Mouse (Mus musculus): ENCODE measurements around the gene Csf2rb2. TPM values are rescaled to one million over a fixed set of nuclear protein-coding genes. Genes with fewer than 3 reads are reported as not detected.
"Not testable (repeated sequence)": the region's sequence is repeated elsewhere in the genome, so short reads cannot be mapped to it uniquely, and the experiment has no call there.

The Csf2rb2 gene
- polyA plus RNA-seq, 1 experiment from 2014 or later: 0.18 TPM

DNA sequence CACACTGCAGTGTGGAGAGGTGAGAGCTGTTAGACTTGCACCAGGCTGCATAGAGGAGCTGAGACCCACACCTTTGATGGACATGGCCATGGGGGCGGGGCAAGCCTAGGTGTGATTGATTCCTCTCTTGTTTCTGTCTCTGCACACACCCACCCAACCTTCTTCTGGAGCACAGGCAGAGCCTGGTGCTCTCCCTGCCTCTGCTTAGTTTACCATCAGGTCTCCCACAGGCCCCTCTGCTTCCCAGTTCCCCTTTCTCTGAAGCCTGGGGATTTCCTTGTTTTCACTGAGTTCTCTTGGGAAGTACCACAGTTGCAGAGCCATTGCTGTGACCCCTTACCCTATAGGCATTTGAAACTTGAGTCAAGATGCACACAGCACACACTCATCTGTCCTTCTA, 7.0 kb downstream of the Csf2rb2 start:
- H3K27ac ChIP-seq (replicated peaks in 1 of 2; ENCODE audit: control insufficient read depth in 1 of 2, insufficient read depth in 1 of 2, low read depth in 2 of 2, low read length in 2 of 2): no peak overlapping the region

DNA sequence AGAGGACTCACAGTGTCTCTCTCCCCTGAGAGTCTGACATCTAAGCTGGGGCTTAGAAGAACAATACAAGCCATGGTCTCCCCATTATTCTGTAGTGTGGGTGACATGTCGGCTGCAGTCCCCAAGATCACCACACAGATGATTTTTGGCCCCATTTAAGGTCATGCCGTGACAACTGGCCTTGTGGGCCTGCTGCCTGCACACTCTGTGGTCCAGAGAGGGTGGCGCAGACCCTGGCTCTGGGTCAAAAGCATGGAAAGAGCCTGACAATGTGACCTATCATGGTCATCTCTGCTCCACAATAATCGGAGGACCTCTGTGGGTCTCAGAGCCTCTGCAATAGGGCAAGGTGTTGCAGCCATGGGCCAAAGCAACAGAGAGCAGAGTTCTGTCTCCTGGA, 11.8 kb downstream of the Csf2rb2 start:
- Histone ChIP-seq H3K36me3 (ENCODE audit: control insufficient read depth, insufficient read depth, low read length) (no peaks in the 10 kb centered on the region), H3K4me1 (ENCODE audit: control insufficient read depth in 2 of 2, insufficient read depth in 2 of 2, low read length in 2 of 2) (peaks cover 0 to 4% of the 10 kb centered on the region in 2 experiments; a peak in 2 of 4 replicates), H3K4me2 (ENCODE audit: low read length) (no peak overlapping the region), H3K9ac (ENCODE audit: low read length) (no peak overlapping the region), H3K27ac (replicated peaks in 1 of 2; ENCODE audit: control insufficient read depth in 1 of 2, insufficient read depth in 1 of 2, low read depth in 2 of 2, low read length in 2 of 2) (no peak overlapping the region), H3K9me3 (ENCODE audit: control insufficient read depth, low read length) (no peaks in the 10 kb centered on the region), H3K27me3 (ENCODE audit: control insufficient read depth, insufficient read depth, low read length) (no peaks in the 10 kb centered on the region), H3K4me3 (ENCODE audit: control insufficient read depth in 1 of 2, insufficient read depth in 1 of 2, low read depth in 1 of 2, low read length in 2 of 2) (no peak overlapping the region)
- ATAC-seq (ENCODE audit: insufficient number of reproducible peaks, insufficient read depth, low FRiP score, low read depth): no peak
- WGBS: 86% methylated on average over 4 of the region's 4 CpGs

More for the DNA sequence above, 7.0 kb downstream of the Csf2rb2 start:
- no peaks in the 10 kb centered on the region for H3K9me3 ChIP-seq (ENCODE audit: control insufficient read depth, low read length)
- H3K36me3 ChIP-seq (ENCODE audit: control insufficient read depth, insufficient read depth, low read length): no peaks in the 10 kb centered on the region
- no peak overlapping the region for H3K4me3 ChIP-seq (ENCODE audit: control insufficient read depth in 1 of 2, insufficient read depth in 1 of 2, low read depth in 1 of 2, low read length in 2 of 2)
- 83% methylated on average over 1 of the region's 1 CpGs for WGBS
- no peak overlapping the region for H3K4me2 ChIP-seq (ENCODE audit: low read length)
- no peak for ATAC-seq (ENCODE audit: insufficient number of reproducible peaks, insufficient read depth, low FRiP score, low read depth)
- no peaks in the 10 kb centered on the region for H3K27me3 ChIP-seq (ENCODE audit: control insufficient read depth, insufficient read depth, low read length)
- H3K9ac ChIP-seq (ENCODE audit: low read length): no peak overlapping the region
- H3K4me1 ChIP-seq (ENCODE audit: control insufficient read depth in 2 of 2, insufficient read depth in 2 of 2, low read length in 2 of 2): no peaks in the 10 kb centered on the region; a peak in 1 of 4 replicates

DNA sequence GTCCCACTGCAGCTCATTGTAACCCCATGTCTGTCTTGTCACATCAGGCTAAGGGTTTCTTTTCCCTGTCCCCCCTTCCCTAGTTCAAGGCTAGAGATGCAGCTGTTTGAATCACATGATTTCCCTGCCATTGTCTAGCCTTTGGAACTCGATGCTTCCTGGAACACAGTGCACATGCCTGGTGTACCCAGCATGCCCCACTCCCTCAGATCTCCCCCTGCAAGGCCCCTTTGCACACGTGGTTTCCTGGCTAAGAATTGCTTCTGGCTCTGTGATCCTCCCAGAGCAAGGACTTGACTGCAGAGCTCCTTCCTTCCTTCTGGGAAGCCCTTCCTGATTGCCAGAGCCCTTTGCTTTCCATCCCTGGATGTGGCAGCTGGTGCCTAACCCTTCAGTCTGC, 12.3 kb downstream of the Csf2rb2 start:
- H3K9me3 ChIP-seq (ENCODE audit: control insufficient read depth, low read length); H3K4me2 ChIP-seq (ENCODE audit: low read length); H3K4me1 ChIP-seq (ENCODE audit: control insufficient read depth in 2 of 2, insufficient read depth in 2 of 2, low read length in 2 of 2); H3K9ac ChIP-seq (ENCODE audit: low read length); H3K4me3 ChIP-seq (ENCODE audit: control insufficient read depth in 1 of 2, insufficient read depth in 1 of 2, low read depth in 1 of 2, low read length in 2 of 2); ATAC-seq (ENCODE audit: insufficient number of reproducible peaks, insufficient read depth, low FRiP score, low read depth); H3K36me3 ChIP-seq (ENCODE audit: control insufficient read depth, insufficient read depth, low read length); H3K27ac ChIP-seq (replicated peaks in 1 of 2; ENCODE audit: control insufficient read depth in 1 of 2, insufficient read depth in 1 of 2, low read depth in 2 of 2, low read length in 2 of 2); H3K27me3 ChIP-seq (ENCODE audit: control insufficient read depth, insufficient read depth, low read length): not testable (repeated sequence)
- WGBS: 5% methylated on average over 2 of the region's 2 CpGs

DNA sequence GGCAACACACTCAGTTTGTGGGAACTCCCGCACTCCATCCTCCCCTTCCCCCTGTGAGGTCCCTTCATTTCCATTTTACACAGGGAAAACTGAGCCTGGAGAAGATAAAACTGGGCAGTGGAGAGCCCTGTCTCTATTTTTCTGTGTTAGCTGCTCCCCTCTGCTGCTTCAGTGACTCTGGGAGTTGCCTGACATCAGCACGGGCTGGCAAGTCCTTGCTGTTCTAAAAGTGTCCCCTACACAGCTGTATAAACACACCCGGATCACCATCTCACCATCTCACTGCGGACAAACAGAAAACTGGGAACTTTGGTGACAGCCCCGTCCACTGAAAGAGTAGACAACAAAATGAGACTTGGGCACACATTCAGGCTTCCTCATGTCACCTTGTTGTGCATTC, 15.7 kb downstream of the Csf2rb2 start:
- not testable (repeated sequence) for ATAC-seq (ENCODE audit: insufficient number of reproducible peaks, insufficient read depth, low FRiP score, low read depth); H3K4me3 ChIP-seq (ENCODE audit: control insufficient read depth in 1 of 2, insufficient read depth in 1 of 2, low read depth in 1 of 2, low read length in 2 of 2); H3K4me2 ChIP-seq (ENCODE audit: low read length); H3K9ac ChIP-seq (ENCODE audit: low read length); H3K36me3 ChIP-seq (ENCODE audit: control insufficient read depth, insufficient read depth, low read length); H3K4me1 ChIP-seq (ENCODE audit: control insufficient read depth in 2 of 2, insufficient read depth in 2 of 2, low read length in 2 of 2); H3K27me3 ChIP-seq (ENCODE audit: control insufficient read depth, insufficient read depth, low read length); H3K9me3 ChIP-seq (ENCODE audit: control insufficient read depth, low read length); H3K27ac ChIP-seq (replicated peaks in 1 of 2; ENCODE audit: control insufficient read depth in 1 of 2, insufficient read depth in 1 of 2, low read depth in 2 of 2, low read length in 2 of 2)
- WGBS: 33% methylated on average over 4 of the region's 5 CpGs

DNA sequence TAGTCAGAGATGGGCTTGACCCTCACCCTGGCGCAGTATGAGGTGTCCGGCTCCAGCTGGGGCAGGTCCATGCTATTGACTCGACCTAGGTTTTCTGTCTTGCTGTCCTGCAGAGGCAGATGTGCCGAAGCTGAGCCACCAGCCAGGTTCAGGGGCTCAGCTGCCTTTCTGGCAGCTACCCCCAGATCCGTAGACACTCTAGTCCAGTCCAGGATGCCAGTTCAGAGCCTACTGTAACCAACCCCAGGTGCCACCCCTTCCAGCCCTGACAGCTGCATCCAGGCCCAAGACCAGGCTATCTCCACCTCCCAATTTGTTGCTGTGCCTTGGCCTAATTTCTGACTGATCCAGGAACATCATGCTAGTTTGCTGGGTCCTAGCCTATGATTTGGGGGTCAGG, 17.6 kb downstream of the Csf2rb2 start:
- 83% methylated on average over 5 of the region's 5 CpGs for WGBS
- Histone ChIP-seq H3K36me3 (ENCODE audit: control insufficient read depth, insufficient read depth, low read length) (no peaks in the 10 kb centered on the region), H3K4me2 (ENCODE audit: low read length) (no peak overlapping the region), H3K4me3 (ENCODE audit: control insufficient read depth in 1 of 2, insufficient read depth in 1 of 2, low read depth in 1 of 2, low read length in 2 of 2) (no peak overlapping the region), H3K9me3 (ENCODE audit: control insufficient read depth, low read length) (no peaks in the 10 kb centered on the region), H3K27ac (replicated peaks in 1 of 2; ENCODE audit: control insufficient read depth in 1 of 2, insufficient read depth in 1 of 2, low read depth in 2 of 2, low read length in 2 of 2) (no peak overlapping the region), H3K4me1 (ENCODE audit: control insufficient read depth in 2 of 2, insufficient read depth in 2 of 2, low read length in 2 of 2) (peaks cover 0 to 3% of the 10 kb centered on the region in 2 experiments; a peak in 2 of 4 replicates), H3K9ac (ENCODE audit: low read length) (no peak overlapping the region), H3K27me3 (ENCODE audit: control insufficient read depth, insufficient read depth, low read length) (no peaks in the 10 kb centered on the region)
- no peak for ATAC-seq (ENCODE audit: insufficient number of reproducible peaks, insufficient read depth, low FRiP score, low read depth)

DNA sequence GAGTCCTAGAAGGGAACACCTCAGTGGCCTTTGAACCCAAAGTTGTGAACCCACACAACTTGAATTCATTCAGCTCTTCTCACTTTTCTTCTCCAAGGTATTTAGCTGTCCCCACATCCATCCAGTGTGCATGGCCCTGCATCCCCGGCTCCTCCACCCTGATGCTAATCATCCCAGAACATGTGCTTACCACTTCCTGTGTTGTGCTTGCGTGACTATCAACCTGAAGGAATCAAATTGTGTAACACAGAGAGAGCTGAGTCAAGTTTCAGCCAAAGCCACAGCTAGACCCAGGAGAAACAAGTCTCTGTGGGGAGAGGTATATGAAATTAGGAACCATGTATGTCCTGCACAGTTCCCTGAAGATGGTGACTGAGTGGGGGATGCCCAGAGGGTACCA, 27.2 kb downstream of the Csf2rb2 start:
- H3K36me3 ChIP-seq (ENCODE audit: control insufficient read depth, insufficient read depth, low read length): no peaks in the 10 kb centered on the region
- WGBS: 55% methylated on average over 2 of the region's 2 CpGs
- no peaks in the 10 kb centered on the region for H3K27me3 ChIP-seq (ENCODE audit: control insufficient read depth, insufficient read depth, low read length)
- no peak overlapping the region for H3K9ac ChIP-seq (ENCODE audit: low read length)
- no peak overlapping the region for H3K27ac ChIP-seq (replicated peaks in 1 of 2; ENCODE audit: control insufficient read depth in 1 of 2, insufficient read depth in 1 of 2, low read depth in 2 of 2, low read length in 2 of 2)
- no peaks in the 10 kb centered on the region for H3K4me1 ChIP-seq (ENCODE audit: control insufficient read depth in 2 of 2, insufficient read depth in 2 of 2, low read length in 2 of 2)
- no peak for ATAC-seq (ENCODE audit: insufficient number of reproducible peaks, insufficient read depth, low FRiP score, low read depth)
- H3K4me2 ChIP-seq (ENCODE audit: low read length): no peak overlapping the region
- no peak overlapping the region for H3K4me3 ChIP-seq (ENCODE audit: control insufficient read depth in 1 of 2, insufficient read depth in 1 of 2, low read depth in 1 of 2, low read length in 2 of 2)
- no peaks in the 10 kb centered on the region for H3K9me3 ChIP-seq (ENCODE audit: control insufficient read depth, low read length)

- ATAC-seq (ENCODE audit: insufficient number of reproducible peaks, insufficient read depth, low FRiP score, low read depth): no peak
- peaks cover 4% of the 10 kb centered on the region; the same call in 1 of the 2 replicates for H3K9me3 ChIP-seq (ENCODE audit: control insufficient read depth, low read length)
- no peak overlapping the region for H3K9ac ChIP-seq (ENCODE audit: low read length)
- H3K4me2 ChIP-seq (ENCODE audit: low read length): no peak overlapping the region
- H3K4me1 ChIP-seq (ENCODE audit: control insufficient read depth in 2 of 2, insufficient read depth in 2 of 2, low read length in 2 of 2): peaks cover 0 to 6% of the 10 kb centered on the region in 2 experiments; a peak in 2 of 4 replicates
- no peak overlapping the region for H3K27ac ChIP-seq (replicated peaks in 1 of 2; ENCODE audit: control insufficient read depth in 1 of 2, insufficient read depth in 1 of 2, low read depth in 2 of 2, low read length in 2 of 2)
- no peaks in the 10 kb centered on the region for H3K27me3 ChIP-seq (ENCODE audit: control insufficient read depth, insufficient read depth, low read length)
- H3K4me3 ChIP-seq (ENCODE audit: control insufficient read depth in 1 of 2, insufficient read depth in 1 of 2, low read depth in 1 of 2, low read length in 2 of 2): no peak overlapping the region
- no peaks in the 10 kb centered on the region for H3K36me3 ChIP-seq (ENCODE audit: control insufficient read depth, insufficient read depth, low read length)
Observed at GRCm38 (mm10) chr15:78271208-78271607, 34.3 kb downstream of the Csf2rb2 start.

DNA sequence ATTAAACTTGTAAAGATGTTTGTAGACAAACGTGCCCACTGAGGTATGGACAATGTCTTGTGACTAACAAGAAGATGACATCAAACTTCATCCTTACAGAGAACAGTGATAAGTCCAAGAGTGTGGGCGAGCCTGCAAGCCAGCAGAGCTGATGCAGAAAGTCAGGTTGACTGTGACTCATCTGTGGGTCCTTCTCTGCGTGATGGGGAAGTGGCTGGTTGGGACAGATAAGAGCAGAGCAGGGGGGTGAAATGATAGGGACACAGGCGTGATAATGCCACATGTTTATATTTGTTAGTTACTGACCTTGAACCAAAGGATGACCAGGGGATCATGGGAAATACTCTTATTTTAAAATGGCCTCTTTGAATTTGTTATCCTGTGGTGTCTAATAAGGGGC, 37.7 kb downstream of the Csf2rb2 start:
- Histone ChIP-seq H3K36me3 (ENCODE audit: control insufficient read depth, insufficient read depth, low read length) (no peaks in the 10 kb centered on the region), H3K4me1 (ENCODE audit: control insufficient read depth in 2 of 2, insufficient read depth in 2 of 2, low read length in 2 of 2) (peaks cover 0 to 6% of the 10 kb centered on the region in 2 experiments; a peak in 2 of 4 replicates), H3K27me3 (ENCODE audit: control insufficient read depth, insufficient read depth, low read length) (no peaks in the 10 kb centered on the region), H3K9ac (ENCODE audit: low read length) (no peak overlapping the region), H3K4me3 (ENCODE audit: control insufficient read depth in 1 of 2, insufficient read depth in 1 of 2, low read depth in 1 of 2, low read length in 2 of 2) (no peak overlapping the region), H3K9me3 (ENCODE audit: control insufficient read depth, low read length) (peaks cover 4% of the 10 kb centered on the region; the same call in 1 of the 2 replicates), H3K4me2 (ENCODE audit: low read length) (no peak overlapping the region), H3K27ac (replicated peaks in 1 of 2; ENCODE audit: control insufficient read depth in 1 of 2, insufficient read depth in 1 of 2, low read depth in 2 of 2, low read length in 2 of 2) (no peak overlapping the region)
- 22% methylated on average over 4 of the region's 4 CpGs for WGBS
- 0 out of 2 replicates have a peak, but pooled peaks have one; percentile 41 for ATAC-seq (ENCODE audit: insufficient number of reproducible peaks, insufficient read depth, low FRiP score, low read depth)
